Mouse (Mus musculus): ENCODE results near the gene Psmd13.

Gene Psmd13

DNA sequence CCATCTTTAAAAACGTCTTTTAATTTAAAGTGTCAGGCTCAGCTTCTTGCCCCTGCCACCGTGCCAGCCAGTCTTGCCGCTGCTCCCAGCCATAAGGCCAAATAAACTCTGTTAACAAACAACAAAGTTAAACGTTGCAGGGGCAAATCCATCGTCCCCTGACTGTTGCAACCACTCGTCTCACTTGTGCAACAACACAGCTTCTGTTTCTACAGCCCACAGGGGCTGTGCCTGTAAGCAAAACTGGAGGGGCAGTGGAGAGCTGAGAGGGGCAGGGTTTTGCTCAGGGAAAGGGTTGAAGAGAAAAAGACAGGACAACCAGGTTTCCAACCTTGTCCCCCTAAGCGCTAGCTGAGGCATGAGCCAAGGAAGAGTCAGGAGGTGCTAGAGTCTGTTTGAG lies 26.4 kb downstream of the Psmd13 start:
- no peak for DNase-seq

DNA sequence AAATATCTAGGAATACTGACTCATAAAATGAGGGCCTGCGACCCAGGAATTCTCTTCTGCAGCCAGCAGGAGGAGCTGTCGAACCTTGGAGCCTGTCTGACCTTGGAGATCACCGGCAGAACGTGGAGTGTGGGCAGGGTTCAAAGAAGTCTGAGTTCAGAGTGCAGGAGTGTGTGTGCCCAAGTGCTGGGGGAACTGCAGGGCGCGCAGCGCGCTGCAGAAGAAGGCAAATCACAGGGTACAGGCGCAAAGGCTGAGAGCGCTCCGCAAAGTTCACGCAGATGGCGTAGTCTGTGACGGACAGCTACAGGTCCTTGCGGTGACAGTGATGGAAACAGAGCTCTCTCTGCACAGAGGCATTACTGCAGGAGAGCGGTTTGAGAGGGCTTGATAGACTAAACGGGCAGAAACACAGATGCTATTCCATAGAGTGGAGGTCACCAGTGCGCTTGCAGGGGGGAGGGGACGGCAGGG lies 26.9 kb downstream of the Psmd13 start:
- peak; percentile 53 for DNase-seq

DNA sequence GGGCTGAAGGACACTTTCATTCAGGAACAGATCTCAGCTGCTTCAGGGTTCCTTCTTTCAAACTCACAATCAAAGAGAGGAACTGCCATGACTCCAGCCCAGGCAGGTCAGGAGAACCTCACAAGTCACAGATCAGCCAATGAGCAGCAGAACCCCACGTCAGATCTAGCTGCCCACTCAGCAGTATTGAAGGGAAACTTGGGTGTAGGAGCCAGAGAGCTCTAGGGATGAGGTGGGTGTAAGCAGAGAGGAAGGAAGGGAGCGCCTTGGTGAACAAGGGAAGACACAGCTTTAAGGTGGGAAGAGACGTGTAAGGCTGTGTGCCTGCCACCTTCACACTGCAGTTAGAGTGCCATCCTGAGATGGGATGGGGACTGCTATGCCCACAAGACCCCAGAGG lies 30.5 kb downstream of the Psmd13 start:
- DNase-seq = no peak

GRCm38 (mm10) chr7:140912846-140913482 lies 31.2 kb downstream of the Psmd13 start:
- DNase-seq = no peak

DNA sequence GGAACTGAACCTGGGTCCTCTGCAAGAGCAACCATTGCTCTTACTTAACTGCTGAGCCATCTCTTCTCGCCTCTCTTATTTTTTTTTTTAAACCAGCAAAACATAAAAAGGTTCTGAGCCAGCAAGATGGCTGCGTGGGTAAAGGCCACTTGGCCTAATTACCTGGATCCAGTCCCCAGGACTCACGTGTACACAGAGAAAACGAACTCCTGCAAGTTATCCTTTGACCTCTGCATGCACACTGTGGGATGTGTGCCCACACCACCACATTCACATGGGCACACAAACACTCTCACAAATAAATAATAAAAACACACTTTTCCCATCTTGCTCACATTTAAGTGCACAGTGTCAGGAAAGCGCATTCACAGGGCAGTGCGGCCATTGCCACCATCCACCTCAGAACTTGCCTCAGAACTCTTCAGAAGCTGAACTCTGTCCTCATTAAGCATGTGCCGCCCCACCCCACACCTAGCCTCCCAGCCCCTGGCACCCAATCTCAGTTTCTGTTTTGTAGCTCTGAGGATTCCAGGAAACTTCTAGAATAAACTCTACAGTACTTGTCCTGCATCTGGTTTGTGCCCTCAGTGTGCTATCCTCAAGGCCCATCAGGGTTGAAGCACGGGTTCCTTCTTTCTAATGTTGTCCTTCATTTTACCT lies 32.4 kb downstream of the Psmd13 start:
- no peak for DNase-seq

- DNase-seq = no peak
These were observed 38.1 kb downstream of the Psmd13 start for GRCm38 (mm10) chr7:140919911-140920310.

- DNase-seq = no peak
These were observed 38.8 kb downstream of the Psmd13 start, which contains the start of gene Nlrp6 for GRCm38 (mm10) chr7:140920418-140921029. Nlrp6 (plus strand) TSS chr7:140920902.

GRCm38 (mm10) chr7:140921225-140921975 lies 39.6 kb downstream of the Psmd13 start:
- no peak for DNase-seq

DNA sequence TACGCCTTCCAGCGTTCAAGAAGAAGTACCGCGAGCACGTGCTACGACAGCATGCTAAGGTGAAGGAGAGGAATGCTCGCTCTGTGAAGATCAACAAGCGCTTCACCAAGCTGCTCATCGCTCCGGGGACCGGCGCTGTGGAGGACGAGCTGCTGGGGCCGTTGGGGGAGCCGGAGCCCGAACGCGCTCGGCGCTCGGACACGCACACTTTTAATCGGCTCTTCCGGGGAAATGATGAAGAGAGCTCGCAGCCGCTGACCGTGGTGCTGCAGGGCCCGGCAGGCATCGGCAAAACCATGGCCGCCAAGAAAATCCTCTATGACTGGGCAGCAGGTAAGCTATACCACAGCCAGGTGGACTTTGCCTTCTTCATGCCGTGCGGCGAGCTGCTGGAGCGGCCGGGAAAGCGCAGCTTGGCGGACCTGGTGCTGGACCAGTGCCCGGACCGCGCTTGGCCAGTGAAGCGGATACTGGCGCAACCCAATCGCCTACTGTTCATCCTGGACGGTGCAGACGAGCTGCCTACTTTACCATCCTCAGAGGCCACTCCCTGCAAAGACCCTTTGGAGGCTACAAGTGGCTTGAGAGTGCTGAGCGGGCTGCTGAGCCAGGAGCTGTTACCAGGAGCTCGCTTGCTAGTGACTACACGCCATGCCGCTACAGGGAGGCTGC lies 40.8 kb downstream of the Psmd13 start:
- DNase-seq = peak; percentile 85

DNA sequence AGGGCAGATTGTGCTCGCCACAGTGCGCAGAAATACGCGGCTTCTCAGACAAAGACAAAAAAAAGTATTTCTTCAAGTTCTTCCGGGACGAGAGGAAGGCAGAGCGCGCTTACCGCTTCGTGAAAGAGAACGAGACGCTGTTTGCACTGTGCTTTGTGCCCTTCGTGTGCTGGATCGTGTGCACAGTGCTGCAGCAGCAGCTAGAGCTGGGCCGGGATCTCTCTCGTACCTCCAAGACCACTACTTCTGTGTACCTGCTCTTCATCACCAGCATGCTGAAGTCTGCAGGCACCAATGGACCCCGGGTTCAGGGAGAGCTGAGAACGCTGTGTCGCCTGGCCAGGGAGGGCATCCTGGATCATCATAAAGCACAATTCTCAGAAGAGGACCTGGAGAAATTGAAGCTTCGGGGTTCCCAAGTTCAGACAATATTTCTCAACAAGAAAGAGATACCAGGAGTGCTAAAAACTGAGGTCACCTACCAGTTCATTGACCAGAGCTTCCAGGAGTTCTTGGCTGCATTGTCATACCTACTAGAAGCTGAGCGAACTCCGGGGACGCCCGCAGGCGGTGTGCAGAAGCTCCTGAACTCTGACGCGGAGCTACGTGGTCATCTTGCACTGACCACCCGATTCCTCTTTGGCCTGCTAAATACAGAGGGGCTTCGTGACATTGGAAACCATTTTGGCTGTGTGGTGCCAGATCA lies 41.5 kb downstream of the Psmd13 start:
- DNase-seq = no peak

DNA sequence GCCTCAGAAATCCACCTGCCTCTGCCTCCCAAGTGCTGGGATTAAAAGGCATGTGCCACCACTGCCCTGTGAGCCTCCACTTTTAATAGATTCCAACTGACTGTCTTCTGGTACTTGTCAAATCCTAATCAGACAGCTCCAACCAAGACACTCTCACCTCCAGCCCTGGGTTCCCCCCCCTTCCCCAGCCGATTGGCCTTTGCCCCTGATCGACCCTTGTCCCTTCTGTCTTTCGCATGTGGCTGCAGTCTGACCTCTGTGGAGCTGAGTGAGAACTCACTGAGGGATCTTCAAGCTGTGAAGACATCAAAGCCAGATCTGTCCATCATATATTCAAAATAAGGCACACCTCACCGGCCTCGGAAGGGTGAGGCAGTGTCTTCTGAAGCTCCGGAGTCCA lies 45.4 kb downstream of the Psmd13 start:
- DNase-seq = no peak

GRCm38 (mm10) chr7:140938436-140938835 lies 56.7 kb downstream of the Psmd13 start:
- no peak for DNase-seq

DNA sequence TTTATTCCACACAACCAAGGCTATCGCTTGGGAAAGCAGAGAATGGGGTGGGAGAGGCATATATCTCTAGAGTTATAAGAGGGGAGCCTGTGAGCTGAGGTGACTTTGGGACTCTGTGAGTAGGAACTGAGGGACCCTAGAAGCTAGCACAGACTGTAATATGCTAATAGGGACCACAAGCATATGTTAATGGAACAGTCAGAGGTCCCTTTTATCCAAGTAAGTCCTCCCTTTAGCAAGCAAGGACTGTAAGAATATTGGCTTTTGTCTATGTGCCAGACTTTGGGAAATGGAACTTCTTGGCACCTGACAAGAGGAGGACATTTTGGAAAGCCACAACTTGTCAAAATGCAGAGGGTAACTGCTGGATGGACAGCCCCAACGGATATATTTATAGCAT lies 57.1 kb downstream of the Psmd13 start:
- DNase-seq = no peak

DNA sequence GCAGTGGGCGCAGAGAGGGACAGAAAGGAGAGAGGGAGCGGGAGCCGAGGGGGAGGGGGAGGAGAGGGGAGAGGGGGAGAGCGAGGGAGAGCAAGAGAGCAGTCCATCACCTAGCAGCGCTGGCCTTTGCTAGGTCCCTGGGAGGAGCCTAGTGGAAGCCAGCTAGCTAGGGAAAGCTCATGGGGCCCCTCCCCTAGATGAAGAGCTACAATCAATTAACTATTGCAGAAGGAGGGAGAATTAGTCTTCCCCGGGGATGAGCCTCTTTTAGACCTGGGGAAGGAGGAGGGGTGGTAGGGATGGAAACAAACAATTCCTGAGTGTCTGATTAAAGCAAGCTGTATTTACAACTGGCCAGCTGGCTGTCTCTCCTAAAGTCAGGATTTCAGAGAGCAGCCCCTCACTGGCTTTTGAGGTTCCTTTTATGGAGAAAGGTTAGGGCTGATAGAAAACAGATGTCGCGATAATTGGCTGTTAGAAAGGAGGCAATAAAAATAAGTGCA lies 58.0 kb downstream of the Psmd13 start:
- DNase-seq = no peak

- peak; percentile 43 for DNase-seq
These were observed 59.7 kb downstream of the Psmd13 start, which contains the start of gene Pgghg for GRCm38 (mm10) chr7:140941222-140942051. Pgghg (plus strand) TSS chr7:140941391.

- no peak for DNase-seq
These were observed 60.6 kb downstream of the Psmd13 start for GRCm38 (mm10) chr7:140942341-140942740.

- DNase-seq = no peak
These were observed 61.0 kb downstream of the Psmd13 start for GRCm38 (mm10) chr7:140942811-140943210.

GRCm38 (mm10) chr7:140943356-140943755 lies 61.6 kb downstream of the Psmd13 start:
- DNase-seq = no peak

DNA sequence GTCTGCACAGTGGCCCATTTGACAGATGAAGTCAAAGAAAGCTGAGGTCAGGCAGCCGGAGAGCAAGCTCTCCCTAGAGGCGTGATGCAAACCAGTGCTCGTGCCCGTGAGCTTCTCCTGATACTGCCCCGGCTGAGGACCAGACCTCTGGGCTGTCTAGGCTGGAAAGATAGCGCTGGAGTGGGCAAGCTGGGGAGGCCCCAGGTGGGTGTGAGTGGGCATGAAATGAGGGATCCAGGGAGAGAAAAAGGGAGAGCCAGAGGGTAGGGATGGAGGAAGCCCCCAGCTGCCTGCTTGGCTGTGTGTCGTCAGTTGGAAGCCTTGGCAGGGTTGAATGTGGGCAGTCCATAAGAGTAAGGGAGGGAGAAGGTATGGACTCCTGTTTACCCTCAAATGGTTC lies 62.5 kb downstream of the Psmd13 start:
- no peak for DNase-seq

DNA sequence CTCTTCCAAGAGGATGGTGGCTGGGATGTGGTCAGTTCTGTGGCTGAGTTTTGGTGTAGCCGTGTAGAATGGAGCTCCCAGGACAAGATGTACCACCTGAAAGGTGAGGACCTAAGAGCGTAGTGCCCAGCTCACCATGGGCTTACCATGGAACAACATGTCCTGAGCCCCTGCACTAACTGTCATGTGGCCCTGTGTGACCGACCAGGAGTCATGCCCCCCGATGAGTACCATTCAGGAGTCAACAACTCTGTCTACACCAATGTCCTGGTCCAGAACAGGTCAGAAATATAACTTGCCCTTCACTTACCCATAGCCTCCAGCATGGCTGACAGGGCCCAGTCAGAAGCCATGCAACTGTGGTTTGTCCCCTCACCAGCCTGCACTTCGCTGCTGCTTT lies 63.5 kb downstream of the Psmd13 start:
- DNase-seq = no peak

DNA sequence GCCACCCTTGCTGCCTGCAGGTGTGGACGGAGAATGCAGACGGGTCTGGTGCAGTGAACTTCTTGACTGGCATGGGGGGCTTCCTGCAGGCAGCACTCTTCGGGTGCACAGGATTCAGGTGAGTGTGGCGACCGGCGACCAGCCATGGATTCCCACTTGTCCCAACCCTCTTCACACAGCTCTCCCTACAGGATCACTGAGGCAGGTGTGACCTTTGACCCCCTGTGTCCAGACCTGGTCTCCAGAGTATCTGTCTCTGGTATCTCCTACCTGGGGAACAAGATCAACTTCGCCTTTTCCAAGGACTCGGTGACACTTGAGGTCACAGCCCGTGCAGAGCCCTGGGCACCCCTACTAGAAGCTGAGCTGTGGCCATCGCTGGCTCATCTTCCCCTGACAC lies 64.5 kb downstream of the Psmd13 start:
- DNase-seq = no peak

Measured in cerebellum, adult 9-11 months (tissue).